Mouse (Mus musculus): ENCODE measurements around the gene Actl6b. TPM values are rescaled to one million over a fixed set of nuclear protein-coding genes. Genes with fewer than 3 reads are reported as not detected.
"Not testable (repeated sequence)": the region's sequence is repeated elsewhere in the genome, so short reads cannot be mapped to it uniquely, and the experiment has no call there.

Gene Actl6b
- total RNA-seq, 2 experiments from 2014 or later = not detected

- no peak for ATAC-seq (replicated peaks; ENCODE audit: low FRiP score, low TSS enrichment, poor library complexity, severe bottlenecking)
Measured at GRCm38 (mm10) chr5:137597625-137598024, 44.3 kb downstream of the Actl6b start.

- ATAC-seq (replicated peaks; ENCODE audit: low FRiP score, low TSS enrichment, poor library complexity, severe bottlenecking) = no peak
Measured at GRCm38 (mm10) chr5:137598100-137598826, 44.9 kb downstream of the Actl6b start.

DNA sequence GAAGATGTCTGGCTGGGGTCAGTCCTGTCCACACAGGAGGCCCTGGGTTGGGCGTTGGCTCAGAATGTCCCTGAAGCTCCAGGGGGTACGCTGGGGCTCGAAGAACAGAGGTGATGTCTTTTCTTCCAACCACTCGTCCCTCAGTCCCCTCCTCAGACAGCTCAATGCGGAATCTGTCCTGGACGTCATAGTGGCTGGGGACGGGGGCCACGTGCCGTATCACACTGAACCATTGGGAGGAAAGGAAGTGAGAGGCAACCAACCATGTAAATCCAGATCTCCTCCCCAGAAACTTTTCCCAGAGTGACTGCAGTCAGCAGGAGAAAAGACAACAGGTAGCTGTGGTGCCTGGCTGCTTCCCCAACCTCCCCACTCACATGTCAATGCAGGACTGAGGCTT, 46.3 kb downstream of the Actl6b start:
- no peak for ATAC-seq (replicated peaks; ENCODE audit: low FRiP score, low TSS enrichment, poor library complexity, severe bottlenecking)

- ATAC-seq (replicated peaks; ENCODE audit: low FRiP score, low TSS enrichment, poor library complexity, severe bottlenecking) = no peak
Measured at GRCm38 (mm10) chr5:137600281-137600618, 46.9 kb downstream of the Actl6b start.

GRCm38 (mm10) chr5:137600619-137601364, 47.5 kb downstream of the Actl6b start, which contains the start of gene Mospd3:
Gene Mospd3, minus strand, starts transcription at chr5:137601058.
- ATAC-seq (replicated peaks; ENCODE audit: low FRiP score, low TSS enrichment, poor library complexity, severe bottlenecking) = peak; percentile 83

- no peak for ATAC-seq (replicated peaks; ENCODE audit: low FRiP score, low TSS enrichment, poor library complexity, severe bottlenecking)
Measured at GRCm38 (mm10) chr5:137601365-137601729, 48.0 kb downstream of the Actl6b start.

GRCm38 (mm10) chr5:137607860-137608653, 54.7 kb downstream of the Actl6b start:
- no peak for ATAC-seq (replicated peaks; ENCODE audit: low FRiP score, low TSS enrichment, poor library complexity, severe bottlenecking)

DNA sequence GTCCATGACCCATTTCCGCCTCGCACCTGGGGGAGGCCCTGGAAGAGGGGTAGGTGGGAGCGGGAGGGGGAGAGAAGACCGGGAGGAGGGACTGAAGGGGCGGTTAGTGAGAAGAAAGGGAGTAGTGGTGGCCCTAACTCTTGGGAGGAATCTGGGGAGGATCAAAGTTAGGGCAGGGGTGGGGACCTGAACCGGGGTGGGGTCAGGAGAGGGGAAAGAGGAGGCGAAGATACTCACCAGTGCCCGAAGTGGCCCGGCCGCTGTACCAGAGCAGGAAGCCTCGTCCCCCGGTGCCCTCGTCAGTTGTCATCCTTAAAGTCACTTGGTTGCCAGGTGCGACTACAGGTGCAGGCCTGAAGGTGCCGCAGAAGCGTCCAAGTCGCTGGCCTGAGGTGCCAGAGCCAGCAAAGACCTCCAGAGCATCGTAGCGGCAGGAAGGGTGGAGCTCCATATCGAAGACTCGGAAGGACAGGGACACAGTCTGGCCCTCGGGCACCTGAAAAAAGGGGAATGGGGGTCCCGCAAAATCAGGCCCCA, 55.4 kb downstream of the Actl6b start:
- ATAC-seq (replicated peaks; ENCODE audit: low FRiP score, low TSS enrichment, poor library complexity, severe bottlenecking) = no peak

DNA sequence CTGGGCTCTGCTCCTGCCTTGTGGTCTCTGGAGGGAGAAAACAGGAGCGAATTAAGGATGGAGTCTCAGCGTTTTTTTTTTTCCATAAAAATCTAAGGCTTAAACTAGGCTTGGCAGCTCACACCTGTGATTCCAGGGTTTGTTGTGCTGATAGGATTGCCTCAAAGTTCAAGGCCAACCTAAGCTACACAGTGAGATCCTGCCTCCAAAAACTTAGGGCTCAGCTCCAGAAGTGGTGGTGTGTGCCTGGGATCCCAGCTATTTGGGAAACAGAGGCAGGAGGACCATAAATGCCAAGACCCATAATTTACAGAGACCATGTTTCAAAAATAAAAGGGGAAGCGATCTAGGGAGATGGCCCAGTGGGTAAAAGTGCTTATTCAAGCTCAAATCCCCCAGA, 56.0 kb downstream of the Actl6b start:
- ATAC-seq (replicated peaks; ENCODE audit: low FRiP score, low TSS enrichment, poor library complexity, severe bottlenecking) = no peak

- no peak for ATAC-seq (replicated peaks; ENCODE audit: low FRiP score, low TSS enrichment, poor library complexity, severe bottlenecking)
Measured at GRCm38 (mm10) chr5:137610056-137610455, 56.7 kb downstream of the Actl6b start.

GRCm38 (mm10) chr5:137610548-137611244, 57.4 kb downstream of the Actl6b start:
- no peak for ATAC-seq (replicated peaks; ENCODE audit: low FRiP score, low TSS enrichment, poor library complexity, severe bottlenecking)

DNA sequence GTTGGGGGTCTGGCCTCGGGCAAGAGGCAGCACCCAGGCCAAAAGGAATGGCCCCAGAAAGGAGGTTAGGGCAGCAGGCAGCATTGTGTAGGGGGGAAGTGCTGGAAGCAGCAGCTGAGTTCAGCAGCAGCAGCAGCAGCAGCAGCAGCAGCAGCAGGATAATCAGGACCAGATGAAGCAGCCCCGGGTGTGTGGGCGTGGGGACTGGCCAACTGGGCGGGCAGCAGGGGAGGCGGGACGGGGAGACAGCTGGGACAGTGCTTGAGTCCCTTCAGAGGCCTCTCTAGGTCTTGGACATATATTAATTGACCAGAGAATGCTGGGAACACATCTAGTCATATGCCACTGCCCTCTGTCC, 57.9 kb downstream of the Actl6b start:
- ATAC-seq (replicated peaks; ENCODE audit: low FRiP score, low TSS enrichment, poor library complexity, severe bottlenecking) = no peak

- ATAC-seq (replicated peaks; ENCODE audit: low FRiP score, low TSS enrichment, poor library complexity, severe bottlenecking) = no peak
Measured at GRCm38 (mm10) chr5:137613076-137613475, 59.8 kb downstream of the Actl6b start.

DNA sequence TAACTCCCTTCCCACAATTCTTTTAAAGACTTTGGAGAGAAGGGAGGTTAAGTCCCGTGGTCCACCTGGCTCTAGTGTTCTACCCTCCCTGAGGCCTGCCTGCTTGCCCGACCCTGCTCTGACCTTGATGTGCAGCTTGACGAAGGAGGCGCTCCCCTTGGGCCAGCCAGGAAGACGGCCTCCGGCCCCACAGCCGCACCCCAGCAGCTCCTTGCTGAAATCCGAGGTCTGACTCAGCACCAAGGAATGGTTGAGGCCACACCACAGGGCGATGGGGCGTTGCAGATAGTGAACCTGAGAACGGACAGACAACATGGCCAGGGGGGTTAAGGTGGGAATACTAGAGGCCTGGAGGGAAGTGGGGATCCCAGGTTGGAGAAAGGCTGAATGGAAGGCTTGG, 60.2 kb downstream of the Actl6b start, which contains the start of gene Pcolce:
TSS of gene Pcolce (minus strand) at position 235 of the 400 bp plus-strand sequence.
- ATAC-seq (replicated peaks; ENCODE audit: low FRiP score, low TSS enrichment, poor library complexity, severe bottlenecking) = no peak

GRCm38 (mm10) chr5:137614921-137615320, 61.6 kb downstream of the Actl6b start:
- ATAC-seq (replicated peaks; ENCODE audit: low FRiP score, low TSS enrichment, poor library complexity, severe bottlenecking) = not testable (repeated sequence)

- no peak for ATAC-seq (replicated peaks; ENCODE audit: low FRiP score, low TSS enrichment, poor library complexity, severe bottlenecking)
Measured at GRCm38 (mm10) chr5:137615347-137615746, 62.0 kb downstream of the Actl6b start.

Measured in megakaryocyte-erythroid progenitor cell, adult 5-6 weeks (primary cell).